Mouse (Mus musculus) brain, embryonic 14.5 days (tissue): Measurements from ENCODE around the gene Thsd4. TPM values are rescaled to one million over a fixed set of nuclear protein-coding genes. Genes with fewer than 3 reads are reported as not detected.

ENCODE experiments used
- DNase-seq: peaks from one replicate; pipeline ENCODE4 v3.0.0-alpha.2; 2011; ENCODE audit warnings: low read depth
- CTCF ChIP-seq: fragments of 200-500 bp; IDR thresholded peaks from 2 replicates; pipeline ENCODE4 v1.5.1; 2012; ENCODE audit warnings: inconsistent platforms, mild to moderate bottlenecking, moderate library complexity, borderline replicate concordance; ENCODE audit not compliant: insufficient read depth, insufficient read length; ENCODE audit errors: extremely low read depth
- POLR2A ChIP-seq: fragments of 200-500 bp; IDR thresholded peaks from 2 replicates; pipeline ENCODE4 v1.6.1; 2012; ENCODE audit warnings: mild to moderate bottlenecking, inconsistent platforms, borderline replicate concordance; ENCODE audit not compliant: poor library complexity, insufficient read depth, insufficient read length, severe bottlenecking; ENCODE audit errors: extremely low read depth
- polyA plus RNA-seq: library from polyadenylated mRNA; depleted of rRNA; stranded (reverse); fragments of >200 nt; gene quantifications from 2 replicates; pipeline ENCODE4 v1.2.3, GENCODE M21; 2012

Thsd4 gene
- polyA plus RNA-seq, 1 experiment, result 7.9 TPM

DNA sequence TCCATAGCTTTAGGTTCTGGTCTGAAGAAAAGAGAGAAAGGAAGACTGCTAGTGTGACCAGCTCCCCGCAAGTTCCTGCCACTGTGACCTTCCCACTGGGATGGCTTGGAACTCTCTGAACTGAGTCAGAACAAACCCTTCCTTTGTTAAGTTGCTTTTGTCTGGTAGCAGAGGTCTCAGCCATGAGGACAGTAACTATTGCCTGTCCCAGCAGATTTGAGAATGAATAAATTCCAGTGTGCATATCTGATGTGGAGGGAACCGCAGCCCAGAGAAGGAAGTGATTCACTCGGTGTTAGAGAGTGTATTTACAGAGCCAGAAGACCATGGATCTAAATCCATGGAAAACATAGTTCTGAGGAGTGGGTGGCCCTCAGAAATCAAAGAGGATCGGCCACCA lies 169.5 kb downstream of the Thsd4 start:
- TF ChIP-seq POLR2A (no peak), CTCF (no peak)
- DNase-seq, result no peak

DNA sequence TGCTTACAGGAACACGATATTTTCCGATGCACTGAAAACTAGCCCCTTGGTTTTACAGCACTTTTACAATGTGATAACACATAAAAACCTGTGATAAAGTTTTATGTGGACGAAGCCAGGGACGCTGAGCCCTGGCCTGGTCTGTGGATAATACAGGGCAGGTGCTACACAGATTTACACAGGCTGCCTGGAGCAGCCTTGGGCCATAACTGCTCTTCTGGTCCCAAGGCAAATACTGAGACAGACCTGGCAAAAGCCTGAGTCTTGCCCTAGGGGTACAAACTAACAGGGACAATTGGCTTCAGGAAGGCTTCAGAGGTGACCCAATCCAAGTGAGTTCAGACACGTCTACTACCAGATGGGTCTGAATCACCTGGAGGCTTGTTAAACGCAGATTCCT lies 170.7 kb downstream of the Thsd4 start:
- DNase-seq, result no peak
- no peak for TF ChIP-seq POLR2A
- TF ChIP-seq CTCF, result no peak

DNA sequence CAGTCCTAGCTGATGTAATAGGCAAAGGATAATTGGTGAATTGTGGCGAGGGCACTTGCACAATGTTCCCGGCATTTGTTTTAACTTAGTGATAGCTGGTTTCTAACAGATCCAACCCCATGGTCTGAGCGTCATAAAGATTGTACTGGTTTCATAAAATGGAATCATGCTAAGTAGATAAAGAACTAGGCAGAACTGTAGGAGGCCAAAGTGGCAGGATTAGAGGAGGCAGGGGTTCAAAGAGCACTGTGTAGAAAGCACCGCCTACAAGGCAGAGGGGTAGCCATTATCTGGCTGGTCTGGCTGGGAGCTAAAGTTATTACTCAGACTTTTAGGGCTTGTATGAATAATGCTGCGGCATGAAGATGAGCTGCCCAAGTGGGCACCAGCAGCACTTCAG lies 185.7 kb downstream of the Thsd4 start:
- no peak for DNase-seq
- TF ChIP-seq POLR2A (no peak), CTCF (no peak)

DNA sequence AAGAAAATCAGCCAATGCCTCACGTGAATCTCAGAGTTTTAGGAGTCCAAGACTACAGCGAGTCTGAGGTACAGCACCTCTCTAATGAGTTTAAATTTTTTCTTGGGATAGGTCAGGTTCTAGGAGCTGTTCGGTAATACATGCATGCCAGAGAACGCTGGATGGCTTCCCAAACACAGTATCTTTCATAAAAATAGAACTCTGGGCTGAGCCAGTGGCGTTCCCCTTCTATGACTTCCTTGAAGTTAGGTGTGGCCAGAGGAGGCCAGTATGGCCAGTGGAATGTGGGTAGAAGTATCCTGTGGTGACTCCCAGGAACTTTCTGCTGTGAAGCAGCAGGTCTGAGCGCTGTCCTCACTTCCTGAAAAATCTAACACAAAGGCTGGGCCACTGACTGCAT lies 186.4 kb downstream of the Thsd4 start:
- TF ChIP-seq CTCF (no peak), POLR2A (no peak)
- no peak for DNase-seq

DNA sequence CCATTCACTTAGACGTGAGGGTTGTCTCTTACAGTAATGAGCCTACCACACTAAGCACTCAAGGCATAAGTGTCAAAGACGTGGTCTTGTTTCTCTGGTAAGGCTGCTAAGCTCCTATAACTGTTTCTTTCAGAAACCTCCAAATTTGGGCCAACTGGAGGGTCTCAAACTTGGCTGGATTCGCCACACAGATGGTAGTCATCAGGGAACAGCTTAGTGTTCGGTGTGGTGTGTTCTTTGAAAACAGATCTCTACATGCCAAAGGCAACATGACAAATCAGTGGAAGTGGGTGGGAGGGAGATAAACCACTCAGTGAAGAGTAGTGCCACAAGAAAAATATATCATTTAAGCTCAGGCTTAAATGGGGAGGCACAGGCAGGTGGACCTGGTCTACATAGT lies 191.9 kb downstream of the Thsd4 start:
- peak; percentile 61 for DNase-seq
- TF ChIP-seq POLR2A, result no peak
- TF ChIP-seq CTCF, result no peak

DNA sequence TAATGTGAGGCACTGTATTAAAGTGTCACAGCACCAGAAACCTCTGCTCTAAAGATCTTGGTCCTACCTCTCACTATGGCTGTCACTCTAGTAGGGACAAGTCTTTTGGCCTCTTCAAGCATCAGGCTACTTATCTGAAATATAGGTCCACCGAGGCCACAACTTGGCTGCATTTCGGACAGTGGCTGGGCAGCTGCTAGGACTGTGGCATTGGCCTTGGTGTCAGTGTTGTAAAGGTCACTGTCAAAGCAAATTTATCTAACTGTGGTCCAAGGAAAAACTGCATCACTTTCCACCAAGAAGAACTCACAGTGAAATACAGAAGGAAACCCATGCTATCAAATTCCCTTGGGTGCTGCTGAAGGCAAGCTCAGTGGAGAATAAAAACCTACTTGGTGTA lies 197.1 kb downstream of the Thsd4 start:
- no peak for DNase-seq
- TF ChIP-seq CTCF (no peak), POLR2A (no peak)

DNA sequence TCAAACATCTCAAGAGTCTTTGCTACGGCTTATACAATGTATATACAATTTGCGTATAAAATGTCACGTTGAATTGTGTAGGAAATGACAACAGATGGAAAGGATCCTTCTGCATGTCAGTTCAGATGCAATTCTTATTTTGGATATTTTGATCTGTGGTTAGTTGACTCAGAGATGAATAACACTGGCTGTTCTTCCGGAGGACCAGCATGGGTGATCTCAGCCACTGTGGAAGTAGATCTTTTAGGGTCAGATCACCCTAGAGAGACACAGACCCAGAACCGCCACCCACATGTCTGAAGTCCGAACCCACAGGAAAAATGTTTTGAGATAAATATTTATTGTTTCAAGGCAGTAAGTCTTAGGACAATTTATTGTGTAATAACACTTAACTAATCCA lies 198.4 kb downstream of the Thsd4 start:
- no peak for DNase-seq
- TF ChIP-seq CTCF (no peak), POLR2A (no peak)

DNA sequence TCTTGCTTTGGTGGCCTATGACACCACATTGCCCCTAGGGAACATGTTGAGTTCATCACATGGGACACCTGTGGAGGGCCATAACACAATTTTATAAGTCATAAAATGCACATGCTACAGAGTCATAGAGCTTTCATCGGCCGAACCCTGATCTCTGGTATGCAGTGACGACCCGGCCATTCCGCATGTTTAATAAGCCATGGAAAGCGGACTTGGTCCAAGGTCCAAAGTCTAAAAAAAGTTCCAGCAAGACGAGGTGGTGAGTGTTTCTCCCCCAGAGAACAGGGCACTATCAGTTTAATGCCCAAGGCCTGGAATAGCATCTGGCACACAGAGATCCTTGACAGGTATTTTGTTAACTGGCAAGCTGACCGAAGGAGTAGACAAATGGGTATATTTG lies 204.6 kb downstream of the Thsd4 start:
- DNase-seq, result no peak
- TF ChIP-seq POLR2A, result no peak
- no peak for TF ChIP-seq CTCF

DNA sequence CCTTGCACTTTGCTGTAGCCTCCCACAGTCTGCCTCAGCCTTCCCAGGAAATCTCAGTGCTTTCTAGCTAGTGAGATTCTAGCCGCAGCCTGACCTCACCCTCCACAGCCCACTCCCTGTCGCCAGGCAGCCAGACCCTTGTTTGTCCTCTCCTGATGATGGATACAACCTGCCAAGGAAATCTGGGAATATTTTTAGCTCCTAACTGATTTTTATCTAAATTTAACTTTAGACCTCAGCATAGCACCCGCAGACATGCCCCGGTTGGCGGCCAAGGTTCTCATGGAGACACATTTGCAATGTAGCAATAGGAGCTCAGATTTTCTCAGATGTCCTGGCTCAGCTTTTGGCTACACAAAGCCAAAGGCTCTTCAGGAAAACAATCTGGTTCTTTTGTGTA lies 205.3 kb downstream of the Thsd4 start:
- no peak for DNase-seq
- TF ChIP-seq CTCF (no peak), POLR2A (no peak)

DNA sequence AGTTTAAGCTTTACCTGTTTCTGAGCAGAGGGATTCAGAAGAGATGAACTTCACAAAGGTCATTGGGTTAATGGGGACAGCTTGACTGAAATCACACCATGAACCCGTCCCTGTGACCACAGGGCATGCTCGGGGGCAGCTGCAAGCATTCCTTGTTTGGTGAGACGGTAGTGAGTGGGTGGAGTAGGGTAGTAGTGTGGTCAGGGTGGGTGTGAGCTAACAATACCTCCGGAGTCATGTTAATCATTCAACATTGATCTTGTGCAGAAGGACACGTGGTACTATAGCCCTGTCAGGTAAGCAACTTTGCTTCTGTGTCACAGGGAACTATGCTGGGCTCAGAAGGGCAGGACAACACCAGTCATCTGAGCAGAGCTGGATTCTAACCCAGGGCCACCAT lies 206.3 kb downstream of the Thsd4 start:
- TF ChIP-seq POLR2A, result no peak
- no peak for TF ChIP-seq CTCF
- DNase-seq, result no peak

DNA sequence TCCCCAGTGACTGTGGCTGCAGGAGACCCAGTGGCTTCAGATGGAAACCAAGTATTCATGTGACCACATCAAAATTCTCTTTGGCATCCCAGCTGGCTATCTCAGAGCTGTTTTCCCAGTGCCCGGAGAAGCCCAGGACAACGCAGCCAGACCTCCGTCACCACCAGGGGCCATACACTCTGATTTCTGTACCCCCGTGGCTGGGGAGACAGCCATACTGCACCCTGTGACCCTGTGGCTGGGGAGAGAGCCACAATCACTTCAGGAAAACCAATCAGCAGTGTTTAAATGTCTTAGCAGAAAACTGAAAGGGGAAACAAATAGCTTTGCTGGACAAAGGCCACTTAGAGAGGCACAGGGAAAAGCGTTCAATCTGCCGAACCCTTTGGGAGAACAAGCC lies 208.2 kb downstream of the Thsd4 start:
- DNase-seq, result no peak

DNA sequence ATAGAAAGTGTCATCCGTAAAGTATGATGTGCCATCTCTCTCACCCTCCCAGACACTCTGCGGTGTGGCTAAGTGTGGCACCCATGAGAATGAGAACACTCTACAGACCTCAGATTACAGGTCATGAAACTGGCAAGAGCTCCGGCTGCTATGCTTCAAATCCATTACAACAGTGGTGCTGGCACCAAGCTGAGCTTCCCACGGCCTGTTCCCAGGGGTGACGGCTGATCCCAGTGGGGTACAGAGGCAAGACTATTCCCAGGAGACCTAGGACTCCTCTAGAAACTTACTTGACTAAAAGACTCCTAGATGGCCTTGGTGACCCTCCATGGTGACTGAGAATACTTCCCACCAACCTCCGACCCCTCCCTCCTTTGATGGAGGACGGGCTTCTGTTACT lies 209.2 kb downstream of the Thsd4 start:
- TF ChIP-seq CTCF, result no peak
- no peak for TF ChIP-seq POLR2A
- no peak for DNase-seq

More for the DNA sequence above, 208.2 kb downstream of the Thsd4 start:
- TF ChIP-seq POLR2A, result no peak
- TF ChIP-seq CTCF, result no peak

DNA sequence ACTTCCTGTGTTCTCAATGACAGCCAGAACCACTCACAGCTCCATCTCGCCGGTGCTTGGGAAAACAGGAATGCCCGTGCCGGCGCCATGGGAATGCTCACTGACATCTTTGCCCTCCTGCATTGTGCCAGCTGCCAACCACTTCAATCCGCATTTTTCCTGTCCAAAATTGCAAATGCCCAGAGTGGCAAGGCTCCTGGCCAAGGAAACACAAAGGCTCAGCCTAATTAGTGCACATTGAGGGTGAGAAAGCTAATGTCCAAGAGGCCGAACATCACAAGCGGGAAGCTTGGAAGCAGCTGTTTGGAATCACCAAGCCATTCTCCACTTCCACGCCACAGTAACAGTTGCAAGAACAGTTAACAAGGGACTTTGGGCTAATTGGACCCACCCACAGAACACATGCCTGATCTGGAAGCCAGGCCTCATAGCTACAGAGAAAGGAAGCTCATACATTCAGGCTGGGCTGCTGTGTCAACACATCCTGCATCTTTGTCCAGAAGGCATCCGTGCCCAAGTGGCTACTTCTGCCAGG lies 210.2 kb downstream of the Thsd4 start:
- DNase-seq, result peak; percentile 92
- TF ChIP-seq POLR2A (no peak), CTCF (no peak)

DNA sequence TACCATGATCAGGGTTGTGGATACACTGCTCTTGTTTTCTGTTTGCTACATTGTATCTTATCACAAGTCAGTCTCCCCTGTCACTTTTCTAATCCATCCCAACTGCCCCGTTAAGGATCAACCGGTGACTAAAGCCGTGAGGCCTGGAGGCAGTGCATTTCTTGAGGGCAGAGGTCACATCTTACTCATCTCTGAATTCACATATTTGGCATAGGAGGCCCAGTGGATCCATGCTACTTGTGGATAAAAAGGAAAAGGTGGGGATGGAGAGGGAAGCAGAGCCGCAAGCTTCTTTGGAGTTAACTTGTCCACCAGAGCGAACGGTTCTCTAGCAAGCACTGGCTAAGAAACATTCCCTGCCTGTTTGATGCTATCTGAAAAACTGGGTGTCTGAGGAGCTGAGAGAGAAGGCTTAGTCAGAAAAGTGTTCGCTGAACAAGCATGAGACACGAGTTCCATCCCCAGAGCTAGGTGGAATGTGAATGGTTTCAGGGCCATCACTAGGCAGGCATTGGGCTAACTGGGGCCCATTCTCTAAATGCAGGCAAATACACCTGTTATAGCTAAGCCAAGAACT lies 211.0 kb downstream of the Thsd4 start:
- DNase-seq, result no peak

More for the DNA sequence above, 211.0 kb downstream of the Thsd4 start:
- TF ChIP-seq POLR2A (no peak), CTCF (no peak)
